Mouse (Mus musculus) kidney, postnatal 25 days (tissue): Measurements from ENCODE around the gene Hlcs.
"Not testable (repeated sequence)": the region's sequence is repeated elsewhere in the genome, so short reads cannot be mapped to it uniquely, and the experiment has no call there.

Experiments
- DNase-seq, 2 experiments: peaks; one replicate each; pipeline ENCODE4 v3.0.0; 2021; ENCODE audit warnings: mixed read lengths in 2 of 2

The Hlcs gene

DNA sequence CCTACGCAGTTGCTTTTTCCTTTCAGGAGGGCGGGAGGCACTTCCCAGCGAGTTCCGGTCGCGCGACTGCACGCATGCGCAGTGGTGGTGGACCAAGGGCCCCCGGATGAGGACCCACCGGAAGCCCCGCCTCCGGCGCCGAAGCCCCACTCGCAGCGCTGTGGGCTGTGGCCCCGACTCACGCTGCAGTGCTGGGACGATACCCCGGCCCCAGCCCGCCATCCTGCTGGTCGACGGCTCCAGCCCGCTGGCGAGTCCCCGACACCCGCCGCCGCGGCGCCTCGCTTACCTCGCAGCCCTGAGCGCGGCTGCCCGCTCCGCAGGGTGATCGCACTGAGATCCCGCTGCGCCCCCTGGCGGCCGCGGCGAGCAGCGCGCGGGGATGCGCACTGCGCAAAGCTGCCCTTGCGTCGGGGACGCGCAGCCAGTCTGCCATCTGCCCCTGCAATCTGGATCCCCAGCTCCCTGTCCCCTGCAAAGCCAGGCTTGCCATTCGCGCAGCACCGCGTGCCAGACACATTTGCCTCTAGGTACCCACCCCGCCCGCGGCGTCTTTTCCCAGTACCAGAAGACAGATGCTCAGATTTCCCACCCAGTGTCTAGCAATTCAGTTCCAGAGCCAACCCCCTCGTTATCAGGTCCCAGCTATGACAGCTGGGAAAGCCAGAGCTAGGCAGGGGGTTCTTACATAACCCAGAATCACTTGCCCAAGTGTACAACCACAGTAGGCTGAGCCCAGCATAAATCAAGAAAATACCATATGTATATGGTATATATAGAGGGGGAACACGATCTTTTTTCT, at the start of gene Hlcs:
TSS of gene Hlcs (minus strand) at position 343 of the 802 bp plus-strand sequence.
- DNase-seq, result peak; percentile 98 to 99

GRCm38 (mm10) chr16:94362174-94362873, 49.0 kb upstream of the Hlcs start:
- peak in 1 of 2 experiments; percentile 19 for DNase-seq

DNA sequence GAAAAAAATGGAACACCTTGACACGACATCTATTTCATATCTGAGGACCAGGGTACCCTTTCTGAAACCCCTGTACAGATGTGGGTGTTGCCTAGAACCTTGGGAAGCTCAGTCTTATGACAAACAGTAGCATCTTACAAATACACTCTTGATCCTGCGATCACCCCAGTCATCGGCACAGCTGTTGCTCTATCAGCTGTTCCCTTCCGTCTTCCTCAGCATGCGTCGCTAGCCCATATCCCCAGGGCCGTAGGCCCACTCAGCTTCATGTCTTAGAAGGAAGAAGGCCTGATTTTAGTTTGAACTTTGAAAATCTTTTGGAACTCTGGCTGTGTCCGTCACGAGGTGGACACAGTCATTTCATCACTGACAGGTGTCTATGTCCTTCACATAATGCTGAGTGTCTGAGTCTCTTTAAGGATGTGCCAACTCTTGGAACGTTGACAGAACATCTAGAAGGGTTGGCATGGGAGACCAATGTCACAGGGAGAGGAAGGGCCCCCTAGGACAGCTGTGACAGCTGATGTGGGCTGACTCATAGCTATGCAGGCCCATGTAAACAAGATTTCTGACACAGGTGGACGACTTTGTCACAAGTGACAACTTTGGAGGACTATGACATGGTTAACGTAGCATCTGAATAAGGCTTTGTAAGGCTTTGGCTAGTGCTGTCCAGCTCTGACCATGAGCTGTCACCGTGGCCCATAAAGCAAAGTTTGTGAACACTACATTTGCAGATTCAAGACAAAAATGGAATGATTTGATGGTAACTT, 47.4 kb upstream of the Hlcs start:
- DNase-seq, result no peak

GRCm38 (mm10) chr16:94358091-94358490, 44.7 kb upstream of the Hlcs start:
- no peak for DNase-seq

GRCm38 (mm10) chr16:94356776-94357494, 43.6 kb upstream of the Hlcs start:
- DNase-seq, result no peak

GRCm38 (mm10) chr16:94356046-94356445, 42.7 kb upstream of the Hlcs start:
- DNase-seq, result no peak

DNA sequence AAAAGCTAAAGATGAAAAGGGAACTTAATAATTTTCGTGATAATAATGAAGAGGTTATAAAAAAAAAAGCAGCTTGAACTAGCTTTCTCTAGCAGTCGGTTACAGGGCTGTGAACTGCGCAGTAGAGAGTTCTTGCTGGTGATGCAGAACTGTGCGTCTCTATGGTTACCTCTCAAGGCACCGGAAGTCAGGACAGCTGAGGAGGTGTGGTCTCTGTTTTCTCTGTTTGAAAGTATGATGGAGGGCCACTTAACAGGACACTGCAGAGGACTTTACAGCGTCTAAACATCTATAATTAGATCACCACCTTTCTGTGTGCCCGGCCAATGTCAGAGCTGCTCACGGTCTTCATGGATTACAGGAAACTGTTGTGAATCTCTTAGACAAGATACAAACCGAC, 41.1 kb upstream of the Hlcs start:
- DNase-seq, result no peak

DNA sequence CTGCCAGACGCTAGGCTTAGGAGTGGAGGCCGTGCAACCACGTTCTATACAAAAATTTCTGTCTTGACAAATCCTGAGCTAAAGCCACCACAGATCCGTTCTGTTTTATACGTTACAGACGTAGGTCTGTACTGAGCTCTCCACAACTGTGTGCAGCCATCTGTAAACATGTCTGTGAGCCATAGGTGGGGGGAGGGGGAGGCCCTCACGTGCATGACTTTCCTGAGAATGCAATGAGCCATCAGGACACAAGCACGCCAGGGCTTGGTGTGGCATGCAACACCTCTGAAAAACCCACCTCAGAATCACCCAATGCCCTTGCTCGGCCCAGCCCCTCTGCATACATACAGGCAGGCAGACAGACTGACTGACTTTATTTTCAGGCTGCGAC, 36.9 kb upstream of the Hlcs start:
- peak in 1 of 2 experiments; percentile 7 for DNase-seq

DNA sequence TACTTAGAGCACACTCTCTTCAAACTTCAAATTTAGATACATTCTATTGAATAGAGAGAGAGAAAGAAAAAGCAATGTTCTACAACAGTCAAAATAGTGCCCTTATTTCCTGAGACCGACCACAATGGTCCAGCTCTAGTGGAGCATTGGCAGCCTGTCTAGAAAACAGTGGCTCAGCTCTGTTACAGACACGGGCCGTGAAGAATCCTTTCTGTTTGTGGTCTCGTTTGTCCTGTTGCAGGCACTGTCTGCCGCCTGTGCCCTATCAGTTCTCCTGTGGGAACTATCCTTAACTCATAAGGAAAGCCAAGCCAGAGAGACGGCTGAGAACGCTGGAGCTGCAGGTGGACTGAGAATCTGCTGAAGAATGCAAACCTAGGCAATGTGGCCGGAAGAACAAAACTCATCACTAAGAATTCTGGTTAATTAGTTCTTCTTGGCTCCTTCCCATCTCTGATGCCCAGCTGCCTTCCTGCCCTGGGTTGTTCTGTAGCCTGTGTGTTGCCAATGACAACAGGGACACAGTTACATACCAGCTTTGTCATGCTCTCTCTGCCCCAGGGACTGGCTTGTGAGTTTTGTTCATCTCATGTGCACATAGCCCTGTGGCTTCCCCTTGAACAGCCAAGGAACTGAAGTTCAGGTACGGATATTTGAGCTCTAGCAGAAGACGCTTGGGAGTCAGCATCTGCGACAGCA, 36.4 kb upstream of the Hlcs start:
- peak; percentile 12 to 46 for DNase-seq

- DNase-seq, result no peak
Observed at GRCm38 (mm10) chr16:94348779-94349178, 35.4 kb upstream of the Hlcs start.

GRCm38 (mm10) chr16:94347080-94347731, 33.8 kb upstream of the Hlcs start:
- DNase-seq, result no peak

GRCm38 (mm10) chr16:94345733-94346132, 32.4 kb upstream of the Hlcs start:
- no peak for DNase-seq

DNA sequence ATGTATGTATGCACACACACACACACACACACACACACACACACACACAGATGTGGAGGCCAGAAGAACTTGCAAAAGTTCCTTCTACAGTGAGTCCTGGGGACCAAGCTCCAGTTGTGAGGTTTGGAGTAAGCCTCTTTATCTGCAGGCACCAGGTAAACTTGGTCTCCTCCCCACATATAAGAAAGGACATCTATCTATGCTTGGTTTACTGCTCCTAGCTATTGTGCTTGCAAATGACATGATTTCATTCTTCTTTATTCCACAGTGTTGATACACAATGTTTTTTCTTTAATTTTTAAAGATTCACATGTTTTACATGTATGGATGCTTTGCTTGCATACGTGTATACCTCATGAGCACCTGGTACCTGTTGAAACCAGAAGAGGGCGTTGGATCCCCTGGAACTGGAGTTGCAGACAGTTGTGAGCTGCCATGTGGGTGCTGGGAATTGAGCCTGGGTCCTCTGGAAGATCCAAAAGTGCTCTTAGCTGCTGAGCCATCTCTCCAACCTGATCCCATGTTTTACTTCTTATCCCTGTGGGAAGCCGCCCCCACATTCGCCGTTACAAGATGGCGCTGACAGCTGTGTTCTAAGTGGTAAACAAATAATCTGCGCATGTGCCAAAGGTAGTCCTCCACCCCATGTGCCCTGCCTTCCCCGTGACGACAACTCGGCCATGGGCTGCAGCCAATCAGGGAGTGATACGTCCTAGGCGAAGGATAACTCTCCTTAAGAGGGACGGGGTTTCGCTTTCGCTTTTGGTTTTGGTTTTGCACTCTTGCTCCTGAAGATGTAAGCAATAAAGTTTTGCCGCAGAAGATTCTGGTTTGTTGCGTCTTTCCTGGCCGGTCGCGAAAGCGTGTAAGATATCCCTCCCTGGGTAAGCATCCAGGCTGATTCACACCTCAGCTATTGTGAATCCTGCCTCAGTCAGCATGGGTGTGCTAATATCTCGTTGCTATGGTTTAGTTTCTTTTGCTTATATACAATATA, 26.1 kb upstream of the Hlcs start:
- DNase-seq, result not testable (repeated sequence)

DNA sequence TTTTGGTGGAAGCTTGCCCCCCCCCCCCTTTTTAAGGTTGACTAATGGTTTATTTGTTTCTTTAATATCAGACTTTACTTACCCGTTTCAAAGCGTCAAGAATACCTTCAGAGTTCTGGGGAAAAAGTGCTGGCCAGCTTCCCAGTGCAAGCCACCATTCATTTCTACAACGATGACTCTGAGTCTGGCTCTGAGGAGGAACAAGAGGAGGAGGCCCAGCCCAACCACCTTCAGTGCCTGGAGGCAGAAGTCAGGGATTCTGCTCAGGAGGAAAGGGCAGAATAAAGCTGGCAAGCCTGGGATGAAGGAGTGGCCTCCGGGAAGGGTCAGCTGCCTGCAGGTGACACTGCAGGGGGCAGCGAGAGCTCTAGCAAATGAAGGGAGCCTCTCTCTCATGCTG, 22.3 kb upstream of the Hlcs start:
- no peak for DNase-seq

DNA sequence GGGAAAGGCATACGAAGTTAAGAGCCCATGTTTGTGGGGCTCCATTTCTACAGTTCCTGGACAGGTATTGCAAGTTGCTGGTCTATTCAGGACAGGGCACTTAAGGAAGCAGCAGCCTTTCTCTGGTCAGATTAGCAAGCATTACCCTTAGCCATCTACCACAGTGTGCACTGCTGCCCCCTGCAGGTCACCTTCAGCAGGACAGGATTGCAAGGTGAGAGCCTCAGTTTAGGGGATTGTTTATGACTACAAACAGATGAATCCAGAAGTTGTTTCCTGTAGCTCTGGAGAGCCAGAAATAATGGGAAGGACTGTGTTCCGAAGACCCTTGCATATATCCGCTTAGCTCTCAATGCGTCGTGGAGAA, 18.5 kb upstream of the Hlcs start:
- peak; percentile 71 to 89 for DNase-seq

DNA sequence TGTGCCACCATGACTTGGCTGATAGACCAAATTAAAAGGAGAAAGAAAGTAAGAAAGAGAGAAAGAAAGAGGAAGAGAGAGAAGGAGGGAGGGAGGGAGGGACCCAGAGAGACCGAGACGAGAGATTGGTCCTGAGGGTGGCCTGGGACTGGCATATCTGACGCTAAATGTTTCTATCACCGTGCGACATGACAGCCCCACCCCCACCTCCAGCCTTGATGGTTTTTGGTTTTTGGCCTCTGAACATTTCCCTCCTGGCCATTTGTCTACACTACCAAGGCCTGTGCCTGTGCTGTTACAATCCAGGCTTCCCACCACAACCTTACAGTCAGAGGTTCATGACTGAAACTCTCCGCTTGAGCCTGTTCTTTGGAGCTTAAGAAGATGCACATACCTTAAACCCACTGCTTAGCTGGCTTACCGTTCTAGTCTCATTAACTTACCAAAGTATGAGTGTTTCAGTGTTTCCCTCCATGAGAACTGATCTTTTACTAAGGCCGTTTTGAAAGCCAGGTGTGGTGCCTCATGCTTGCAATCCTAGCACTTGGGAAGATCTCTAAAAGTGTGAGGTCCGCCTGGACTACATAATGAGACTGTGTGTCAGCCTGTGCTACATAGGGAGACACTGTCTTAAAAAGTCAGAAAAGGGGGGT, 18.0 kb upstream of the Hlcs start:
- DNase-seq, result no peak

GRCm38 (mm10) chr16:94330429-94330828, 17.1 kb upstream of the Hlcs start:
- DNase-seq, result no peak

DNA sequence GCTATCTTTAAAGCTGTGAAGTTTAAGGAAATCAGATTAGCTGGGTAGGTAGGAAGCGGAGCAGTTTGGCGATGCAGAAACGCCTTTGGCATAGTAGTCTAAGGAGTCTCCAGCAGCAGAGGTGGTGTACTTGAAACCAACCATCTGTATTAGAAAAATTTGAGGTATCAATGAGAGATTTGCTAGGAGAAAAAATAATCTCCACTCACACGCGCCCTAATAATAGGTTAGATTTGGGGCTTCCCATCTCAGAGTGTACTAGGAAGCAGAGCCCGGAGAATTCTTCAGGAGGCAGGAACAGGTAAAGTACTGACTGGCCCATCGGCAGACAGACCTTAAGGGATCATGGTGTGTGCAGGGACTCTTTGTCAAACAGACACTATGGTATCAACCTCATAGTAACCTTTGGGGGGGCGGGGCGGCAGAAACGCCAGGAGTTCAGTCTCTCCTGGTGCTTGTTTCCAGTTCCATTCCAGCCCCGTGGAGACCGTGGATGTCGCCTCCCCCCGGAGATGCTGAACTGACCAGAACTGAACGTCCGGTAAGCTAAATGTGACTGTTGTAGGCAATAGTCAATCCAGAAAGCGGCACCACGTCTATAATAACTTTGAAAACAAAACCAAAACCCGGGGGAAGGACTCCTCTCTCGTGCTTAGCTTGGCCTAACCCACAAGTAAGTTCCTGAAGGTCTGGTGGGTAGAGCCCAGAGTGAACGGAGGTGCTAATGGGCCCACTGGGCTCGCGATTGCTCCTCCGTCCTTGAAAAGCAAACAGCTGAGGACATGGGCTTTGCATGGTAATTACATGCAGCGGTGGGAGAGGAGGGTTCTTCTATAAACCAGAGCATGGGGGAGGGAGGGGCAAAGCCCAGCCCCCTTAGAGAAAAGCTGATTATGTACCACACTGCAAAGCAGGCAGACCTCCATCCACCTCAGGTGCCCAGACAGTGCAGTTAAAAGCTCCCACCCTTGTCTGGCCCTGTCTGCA, 15.8 kb upstream of the Hlcs start:
- peak; percentile 31 to 46 for DNase-seq
